Mouse (Mus musculus): Measurements from ENCODE around the gene Scap.

- TF ChIP-seq POLR2A (IDR thresholded peaks at IDR 0.05; ENCODE audit: insufficient read depth, low read depth, low read length) (no peak), CTCF (IDR thresholded peaks at IDR 0.05) (peak; percentile 87), EP300 (IDR thresholded peaks at IDR 0.05; ENCODE audit: insufficient read depth, low read depth, low read length) (peak; percentile 82; the same call in 1 of the 2 replicates)
Measured at GRCm38 (mm10) chr9:110410908-110411887, 78.1 kb downstream of the Scap start.

All from heart, adult 2 months (tissue).